Mouse (Mus musculus) megakaryocyte-erythroid progenitor cell, adult 5-6 weeks (primary cell): Measurements from ENCODE around the gene Jade3. TPM values are rescaled to one million over a fixed set of nuclear protein-coding genes. Genes with fewer than 3 reads are reported as not detected.
"Not testable (repeated sequence)": the region's sequence is repeated elsewhere in the genome, so short reads cannot be mapped to it uniquely, and the experiment has no call there.

Experiments used
- ATAC-seq: replicated peaks from 2 replicates; pipeline ENCODE4 v1.8.0; 2016; ENCODE audit warnings: mild to moderate bottlenecking, inconsistent platforms; ENCODE audit not compliant: severe bottlenecking, poor library complexity, low FRiP score, low TSS enrichment
- total RNA-seq, 2 experiments: library from RNA; stranded (forward) in 1 of 2; stranded (reverse) in 1 of 2; fragments of 200-1000, 215-1000 nt in 1 of 2; fragments of >200 nt in 1 of 2; fragmentation: Nextera tagmentation in 1 of 2; gene quantifications; 2 replicates each; pipeline ENCODE4 v1.2.3; 2014 to 2017

The Jade3 gene
- total RNA-seq (2014; fragmentation: Nextera tagmentation) (10.7 and 13.9 TPM in 2 replicates), total RNA-seq (2017) (19.5 and 20.2 TPM in 2 replicates)

GRCm38 (mm10) chrX:20425140-20425838, at the start of gene Jade3:
TSS of gene Jade3 (plus strand) at chrX:20425688.
- ATAC-seq, result peak; percentile 96

GRCm38 (mm10) chrX:20379347-20380014, 46.0 kb upstream of the Jade3 start:
- 0 out of 2 replicates have a peak, but pooled peaks have one; percentile 18 for ATAC-seq

- ATAC-seq, result no peak
Measured at GRCm38 (mm10) chrX:20382260-20382659, 43.2 kb upstream of the Jade3 start.

GRCm38 (mm10) chrX:20387006-20387405, 38.5 kb upstream of the Jade3 start:
- ATAC-seq, result no peak

GRCm38 (mm10) chrX:20391964-20392363, 33.5 kb upstream of the Jade3 start:
- not testable (repeated sequence) for ATAC-seq

- ATAC-seq, result 0 out of 2 replicates have a peak, but pooled peaks have one; percentile 30
Measured at GRCm38 (mm10) chrX:20392942-20393341, 32.5 kb upstream of the Jade3 start.

- ATAC-seq, result no peak
Measured at GRCm38 (mm10) chrX:20404068-20404467, 21.4 kb upstream of the Jade3 start.

- no peak for ATAC-seq
Measured at GRCm38 (mm10) chrX:20406909-20407308, 18.6 kb upstream of the Jade3 start.

- ATAC-seq, result no peak
Measured at GRCm38 (mm10) chrX:20407676-20408075, 17.8 kb upstream of the Jade3 start.

GRCm38 (mm10) chrX:20411382-20411781, 14.1 kb upstream of the Jade3 start:
- no peak for ATAC-seq

GRCm38 (mm10) chrX:20412221-20412620, 13.3 kb upstream of the Jade3 start:
- ATAC-seq, result no peak

GRCm38 (mm10) chrX:20414885-20415622, 10.4 kb upstream of the Jade3 start:
- no peak for ATAC-seq

GRCm38 (mm10) chrX:20418461-20418860, 7.0 kb upstream of the Jade3 start:
- no peak for ATAC-seq

- ATAC-seq, result no peak
Measured at GRCm38 (mm10) chrX:20419536-20419935, 6.0 kb upstream of the Jade3 start.

- ATAC-seq, result peak; percentile 35; the same call in 1 of the 2 replicates
Measured at GRCm38 (mm10) chrX:20425839-20426449, 456 bp downstream of the Jade3 start.

- no peak for ATAC-seq
Measured at GRCm38 (mm10) chrX:20483213-20483612, 57.7 kb downstream of the Jade3 start.

- ATAC-seq, result no peak
Measured at GRCm38 (mm10) chrX:20497682-20498081, 72.2 kb downstream of the Jade3 start.

- no peak for ATAC-seq
Measured at GRCm38 (mm10) chrX:20520290-20520939, 94.9 kb downstream of the Jade3 start.

GRCm38 (mm10) chrX:20521578-20521977, 96.1 kb downstream of the Jade3 start:
- ATAC-seq, result no peak
